Mouse (Mus musculus) CH12.LX (cell line): Measurements from ENCODE around the gene Muc3a.

Experiments
- CHD2 ChIP-seq: IDR thresholded peaks from 2 replicates; pipeline ENCODE4 v1.6.1; 2011; ENCODE audit warnings: low read length, improper control_type of control experiment
- IRF4 ChIP-seq: IDR thresholded peaks from 2 replicates; pipeline ENCODE4 v1.6.1; 2014; ENCODE audit warnings: low read depth, mild to moderate bottlenecking, inconsistent platforms, low read length, improper control_type of control experiment
- TCF12 ChIP-seq: IDR thresholded peaks from 2 replicates; pipeline ENCODE4 v1.6.1; 2014; ENCODE audit warnings: low read depth, mild to moderate bottlenecking, inconsistent platforms, low read length, improper control_type of control experiment

DNA sequence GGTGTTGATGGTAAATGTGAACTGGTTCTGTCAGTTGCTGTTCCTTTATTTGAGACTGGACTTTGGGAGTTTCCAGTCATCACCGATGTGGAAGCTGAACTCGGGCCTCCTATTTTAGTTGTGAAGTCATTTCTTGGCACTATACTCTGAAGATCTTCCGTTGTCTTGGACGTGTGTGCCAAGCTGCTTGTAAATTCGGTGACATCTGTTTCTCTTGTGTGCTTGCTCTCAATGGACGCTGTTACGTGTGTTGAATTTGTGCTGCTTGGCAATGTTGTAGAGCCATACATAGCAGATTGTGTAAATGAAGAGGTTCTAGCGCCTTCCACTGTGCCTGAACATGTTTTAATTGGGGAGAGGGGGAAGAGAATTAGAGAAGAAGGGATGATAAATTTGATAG is 26.8 kb downstream of the Muc3a start:
- TF ChIP-seq CHD2 (no peak), TCF12 (no peak), IRF4 (no peak)
